Mouse (Mus musculus) small intestine, adult 2 months (tissue): ENCODE results near the gene Hsdl2.

Source experiments
- CTCF ChIP-seq: fragments of 200-500 bp; IDR thresholded peaks from 2 replicates; pipeline ENCODE4 v1.5.1; 2012; ENCODE audit warnings: low read depth, mild to moderate bottlenecking, control low read depth, inconsistent platforms, low read length, moderate library complexity, mixed read lengths; ENCODE audit not compliant: insufficient replicate concordance, insufficient read length; ENCODE audit errors: extremely low read depth
- POLR2A ChIP-seq: fragments of 200-500 bp; IDR thresholded peaks from 2 replicates; pipeline ENCODE4 v1.6.1; 2012; ENCODE audit warnings: low read depth, mild to moderate bottlenecking, control low read depth, inconsistent platforms, low read length, moderate library complexity

GRCm38 (mm10) chr4:59666550-59667317 lies 85.4 kb downstream of the Hsdl2 start:
- TF ChIP-seq POLR2A (no peak), CTCF (no peak)
